Mouse (Mus musculus) left cerebral cortex, adult 6 months (tissue): Measurements from ENCODE around the gene Rasgrf2. TPM values are rescaled to one million over a fixed set of nuclear protein-coding genes. Genes with fewer than 3 reads are reported as not detected.

Experiments used
- long read RNA-seq, 2 experiments: library from polyadenylated mRNA; unstranded; transcript quantifications; one replicate each; pipeline ENCODE4 v2.0.0; 2019 to 2020
- polyA plus RNA-seq: library from polyadenylated mRNA; unstranded; fragments of <200 nt; fragmentation: Nextera tagmentation; gene quantifications from 2 replicates; pipeline ENCODE4 v1.2.3, GENCODE M21; 2021

The Rasgrf2 gene
- 53.6 and 86.8 TPM in 2 replicates for polyA plus RNA-seq
- long read RNA-seq, experiment 1, partial matches to known transcripts: 8 of 46 reads
- long read RNA-seq, experiment 1, other reads (novel, unspliced or antisense): 38 of 46 reads
- long read RNA-seq, experiment 2, partial matches to known transcripts: 2 of 43 reads
- long read RNA-seq, experiment 2, other reads (novel, unspliced or antisense): 41 of 43 reads

DNA sequence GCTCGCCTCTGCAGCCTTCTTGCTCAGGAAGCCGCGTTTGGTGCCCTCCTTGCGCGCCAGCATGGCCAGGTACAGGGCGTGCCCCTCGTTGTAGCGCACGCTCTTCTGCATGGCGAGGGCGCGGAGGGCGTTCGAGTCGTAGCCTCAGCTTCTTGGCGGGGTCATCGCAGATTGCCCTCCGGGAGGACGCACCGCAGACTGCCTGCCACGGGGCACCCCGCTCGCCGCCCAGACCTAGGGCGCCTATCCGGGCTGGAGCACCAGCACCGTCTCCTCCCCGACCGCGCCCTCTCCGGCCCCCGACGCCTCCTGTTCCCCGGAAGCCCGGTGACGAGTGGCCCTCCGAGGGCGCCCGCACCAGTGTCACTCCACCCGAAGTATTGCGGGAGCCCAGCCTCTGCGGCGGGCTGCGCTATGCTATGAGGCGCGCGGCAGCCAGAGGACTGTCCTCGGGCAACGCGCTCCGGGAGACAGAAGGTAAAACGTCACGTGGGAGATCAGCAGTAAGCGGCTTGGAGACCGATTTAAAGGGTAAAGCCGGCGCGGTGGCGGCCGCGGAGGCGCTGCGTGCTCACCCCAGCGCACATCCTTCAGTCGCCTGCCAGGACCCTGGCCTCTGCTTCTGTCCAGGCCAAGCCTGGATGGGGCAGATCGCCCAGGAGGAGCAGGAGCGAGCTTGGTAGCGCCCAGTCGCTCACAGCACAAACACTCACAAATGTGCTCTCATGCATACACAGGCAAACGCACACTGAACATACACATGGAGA, at the start of gene Rasgrf2:
Gene Rasgrf2, minus strand, starts transcription at position 273 of the 767 bp plus-strand sequence.

DNA sequence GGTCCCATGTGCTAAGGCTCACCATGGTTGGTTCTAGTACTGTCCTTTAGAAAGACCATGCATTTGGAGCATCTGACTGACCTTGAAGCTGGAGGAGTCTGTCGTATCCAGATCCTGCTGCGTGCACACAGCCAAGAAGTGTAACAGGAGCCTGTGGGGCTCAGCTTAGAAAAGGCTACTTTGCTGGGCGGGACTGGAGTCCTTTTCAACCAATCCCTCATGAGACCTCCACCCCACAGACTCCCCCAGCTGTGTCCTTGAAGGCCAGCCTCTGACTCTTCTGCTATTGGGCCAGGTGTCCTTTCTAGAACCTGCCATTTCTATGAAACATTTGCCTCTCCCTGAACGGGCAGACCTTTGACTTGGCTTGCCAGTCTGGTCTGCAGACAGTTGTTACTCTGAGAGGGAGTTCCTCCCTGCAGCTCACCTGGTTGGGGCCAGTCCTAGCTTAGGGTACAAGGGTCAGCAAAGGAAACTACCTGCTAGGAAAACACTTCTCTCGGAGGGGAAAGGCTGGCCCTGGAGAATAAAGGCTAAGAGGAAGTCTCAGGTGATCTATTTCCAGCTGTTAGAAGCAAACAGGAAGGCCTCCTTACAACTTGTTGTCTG, 254.6 kb downstream of the Rasgrf2 start, which contains the start of gene Ckmt2:
Gene Ckmt2, minus strand, starts transcription at position 145 of the 609 bp plus-strand sequence.

Other genes with a start within 250 kb of the Rasgrf2 start
- gene Gm20379, start 174.3 kb upstream of the Rasgrf2 start, polyA plus RNA-seq: not detected in 2 replicates
- gene Dhfr, start 223.1 kb upstream of the Rasgrf2 start, polyA plus RNA-seq: 2.1 TPM in 2 replicates
- 5.5 and 8.5 TPM in 2 replicates for gene Msh3, start 223.3 kb upstream of the Rasgrf2 start, polyA plus RNA-seq